Mouse (Mus musculus) embryonic facial prominence, embryonic 15.5 days (tissue): ENCODE measurements around the gene Lrp5. TPM values are rescaled to one million over a fixed set of nuclear protein-coding genes. Genes with fewer than 3 reads are reported as not detected.

ENCODE experiments used
- polyA plus RNA-seq: library from polyadenylated mRNA; unstranded; fragments of >200 nt; fragmentation: Nextera tagmentation; extraction: Ambion mirVana; gene quantifications from 2 replicates; pipeline ENCODE4 v1.2.1, GENCODE M21; 2015

Gene Lrp5
- polyA plus RNA-seq, 1 experiment from 2014 or later, result 8.6 TPM

Other genes starting within 250 kb of the Lrp5 start
- gene Ppp6r3, start 110.8 kb downstream of the Lrp5 start, polyA plus RNA-seq, result 50.1 and 55.0 TPM in 2 replicates
- 54.4 and 55.9 TPM in 2 replicates for gene 1810055G02Rik, start 21.7 kb upstream of the Lrp5 start, polyA plus RNA-seq
- 24.7 and 29.3 TPM in 2 replicates for gene Kmt5b, start 80.9 kb upstream of the Lrp5 start, polyA plus RNA-seq
- gene Chka, start 165.2 kb upstream of the Lrp5 start, polyA plus RNA-seq, result 38.2 and 44.3 TPM in 2 replicates
- 57.5 and 64.3 TPM in 2 replicates for gene Tcirg1, start 220.6 kb upstream of the Lrp5 start, polyA plus RNA-seq
- gene Ndufs8, start 226.2 kb upstream of the Lrp5 start, polyA plus RNA-seq, result 255 and 269 TPM in 2 replicates
- gene Aldh3b1, start 243.2 kb upstream of the Lrp5 start, polyA plus RNA-seq, result 4.8 and 4.9 TPM in 2 replicates
- 27.7 and 30.0 TPM in 2 replicates for gene Unc93b1, start 248.6 kb upstream of the Lrp5 start, polyA plus RNA-seq